Mouse (Mus musculus) kidney, postnatal 10 days (tissue): ENCODE results near the gene Adcy7.
A peak's percentile ranks its signal among the peaks of the same experiment; 100 is the strongest.

Source experiments
- DNase-seq: peaks from one replicate; pipeline ENCODE4 v3.0.0; 2021; ENCODE audit warnings: mixed read lengths

Gene Adcy7

GRCm38 (mm10) chr8:88339221-88339620 is 67.0 kb downstream of the Adcy7 start:
- no peak for DNase-seq

- no peak for DNase-seq
These were observed 67.9 kb downstream of the Adcy7 start for GRCm38 (mm10) chr8:88339887-88340695.

GRCm38 (mm10) chr8:88342026-88342425 is 69.8 kb downstream of the Adcy7 start:
- no peak for DNase-seq

GRCm38 (mm10) chr8:88349046-88349445 is 76.8 kb downstream of the Adcy7 start:
- DNase-seq = no peak

GRCm38 (mm10) chr8:88357226-88357933 is 85.2 kb downstream of the Adcy7 start:
- no peak for DNase-seq

GRCm38 (mm10) chr8:88357946-88358345 is 85.7 kb downstream of the Adcy7 start:
- DNase-seq = no peak

- peak; percentile 37 for DNase-seq
These were observed 87.8 kb downstream of the Adcy7 start for GRCm38 (mm10) chr8:88359959-88360358.

- DNase-seq = peak; percentile 45
These were observed 89.0 kb downstream of the Adcy7 start for GRCm38 (mm10) chr8:88361044-88361707.

GRCm38 (mm10) chr8:88361708-88362428 is 89.7 kb downstream of the Adcy7 start, which contains the start of gene Brd7:
TSS of gene Brd7 (minus strand) at chr8:88362194.
- peak; percentile 92 for DNase-seq

GRCm38 (mm10) chr8:88362446-88363150 is 90.4 kb downstream of the Adcy7 start:
- peak; percentile 20 for DNase-seq

GRCm38 (mm10) chr8:88369221-88369620 is 97.0 kb downstream of the Adcy7 start:
- DNase-seq = peak; percentile 71

- no peak for DNase-seq
These were observed 97.6 kb downstream of the Adcy7 start for GRCm38 (mm10) chr8:88369805-88370204.

GRCm38 (mm10) chr8:88371522-88371921 is 99.3 kb downstream of the Adcy7 start:
- no peak for DNase-seq

GRCm38 (mm10) chr8:88376836-88377582 is 104.8 kb downstream of the Adcy7 start:
- peak; percentile 53 for DNase-seq
